Mouse (Mus musculus) kidney, adult 18-20 months (tissue): ENCODE data around the gene Scgb1a1.
A peak's percentile ranks its signal among the peaks of the same experiment; 100 is the strongest.
"Not testable (repeated sequence)": the region's sequence is repeated elsewhere in the genome, so short reads cannot be mapped to it uniquely, and the experiment has no call there.

Experiments used
- DNase-seq: peaks from one replicate; pipeline ENCODE4 v3.0.0; 2021

The Scgb1a1 gene

DNA sequence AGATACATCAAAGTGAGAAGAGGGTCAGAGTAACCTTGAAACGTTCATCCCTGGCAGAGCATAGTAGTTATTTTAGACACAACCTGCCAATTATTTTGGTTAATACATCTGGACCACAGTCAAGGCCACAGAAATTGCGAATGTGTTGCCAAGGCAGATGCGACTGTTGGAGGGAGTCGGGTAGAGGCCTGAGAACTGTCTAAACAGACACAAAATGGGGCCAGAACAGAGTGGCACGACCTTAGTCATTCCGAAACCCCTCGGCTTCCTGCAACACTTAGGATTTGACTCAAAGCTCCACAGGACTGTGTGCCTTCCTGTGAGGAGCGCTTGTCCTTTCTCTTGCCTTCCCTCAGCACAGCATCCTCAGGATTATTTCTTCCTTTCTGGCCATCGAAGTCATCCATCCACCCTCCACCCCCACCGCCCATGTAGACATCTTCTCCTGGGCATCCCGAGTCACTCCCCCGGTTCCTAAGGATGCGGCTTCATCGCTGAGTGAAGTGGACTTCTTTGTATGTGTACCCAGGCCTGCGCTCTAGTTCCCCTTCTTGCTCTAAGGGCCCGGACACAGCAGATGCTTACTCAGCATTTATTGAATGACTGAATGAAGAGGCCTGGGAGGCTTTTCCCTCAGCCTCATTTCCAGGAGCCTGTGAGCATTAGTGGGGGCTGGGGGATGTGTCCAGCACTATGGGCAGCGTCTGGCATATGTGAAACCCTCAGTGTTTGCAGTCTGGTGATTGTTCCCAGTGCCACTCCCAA is 12.7 kb upstream of the Scgb1a1 start:
- no peak for DNase-seq

DNA sequence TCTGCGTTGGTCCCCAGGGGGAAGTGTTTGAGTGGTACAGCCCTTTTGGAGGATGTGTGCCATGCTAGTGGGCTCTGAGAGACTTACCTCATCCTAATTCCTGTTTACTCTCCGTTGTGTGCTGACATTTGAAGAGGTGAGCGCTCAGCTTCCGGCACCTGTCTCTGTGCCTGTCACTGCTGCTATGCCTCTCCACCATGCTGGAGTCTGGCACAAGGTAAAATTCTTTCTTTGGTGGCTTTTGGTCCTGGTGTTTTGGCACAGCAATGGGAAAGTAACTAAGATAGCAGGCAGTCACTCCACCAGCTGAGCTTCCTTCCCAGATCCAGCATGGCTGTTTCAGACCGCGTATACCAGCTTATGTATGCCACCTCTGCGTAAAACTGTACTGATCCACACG is 12.0 kb upstream of the Scgb1a1 start:
- DNase-seq: no peak

DNA sequence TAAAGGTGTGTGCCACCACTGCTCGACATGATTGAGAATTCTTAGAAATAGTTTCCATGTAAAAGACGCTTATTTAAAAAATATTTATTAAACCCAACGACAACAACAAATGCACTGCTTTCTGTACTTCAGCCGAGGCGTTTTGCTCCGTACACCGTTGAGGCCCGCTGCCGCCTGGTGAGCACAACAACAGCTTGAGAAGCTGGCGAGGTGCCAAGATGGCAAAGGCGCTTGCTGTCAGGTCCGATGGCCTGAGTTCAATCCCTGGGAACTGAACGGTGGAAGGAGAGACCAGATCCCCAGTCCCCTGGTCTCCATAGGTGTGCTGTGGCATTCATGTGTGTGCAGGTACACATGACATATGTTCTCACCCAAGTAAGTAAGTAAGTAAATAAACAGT is 9.7 kb upstream of the Scgb1a1 start:
- no peak for DNase-seq

DNA sequence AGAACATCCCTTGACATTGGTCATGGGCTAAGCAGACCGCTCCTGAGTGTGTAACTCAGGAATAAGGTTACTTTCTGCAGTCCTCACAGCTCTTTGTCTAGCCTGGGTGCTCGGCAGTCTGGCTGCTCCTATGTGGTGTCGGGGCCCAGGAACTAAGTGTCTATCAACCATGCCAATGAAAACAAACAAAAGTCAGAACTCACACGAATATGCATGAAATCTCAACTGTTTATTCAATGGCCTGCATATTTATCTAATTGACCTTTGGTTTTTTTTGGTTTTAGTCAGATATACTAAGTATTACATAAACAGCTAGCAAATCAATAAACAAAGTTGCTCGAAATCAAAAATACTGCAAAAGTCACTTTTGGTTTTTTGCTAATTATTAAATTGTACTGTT is 7.4 kb upstream of the Scgb1a1 start:
- no peak for DNase-seq

DNA sequence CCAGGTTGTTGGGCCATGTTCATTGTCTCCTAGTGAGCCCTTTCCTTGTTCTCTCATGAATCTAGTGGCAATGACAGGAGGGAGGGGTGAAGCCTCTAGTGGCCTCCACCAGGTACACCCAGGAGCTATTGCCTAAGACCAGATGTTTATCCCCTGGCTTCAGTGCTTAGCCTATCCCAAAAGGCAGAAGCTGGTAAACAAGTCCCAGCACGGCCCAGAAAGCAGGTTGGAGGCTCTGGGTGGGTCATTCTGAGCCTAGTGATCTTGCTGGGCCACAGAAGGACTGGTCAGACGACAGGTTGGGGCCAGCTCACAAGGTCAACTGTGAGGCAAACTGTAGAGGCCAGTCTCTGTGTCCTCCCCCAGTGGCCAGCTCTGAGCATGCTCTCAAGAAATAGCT is 3.0 kb upstream of the Scgb1a1 start:
- no peak for DNase-seq

DNA sequence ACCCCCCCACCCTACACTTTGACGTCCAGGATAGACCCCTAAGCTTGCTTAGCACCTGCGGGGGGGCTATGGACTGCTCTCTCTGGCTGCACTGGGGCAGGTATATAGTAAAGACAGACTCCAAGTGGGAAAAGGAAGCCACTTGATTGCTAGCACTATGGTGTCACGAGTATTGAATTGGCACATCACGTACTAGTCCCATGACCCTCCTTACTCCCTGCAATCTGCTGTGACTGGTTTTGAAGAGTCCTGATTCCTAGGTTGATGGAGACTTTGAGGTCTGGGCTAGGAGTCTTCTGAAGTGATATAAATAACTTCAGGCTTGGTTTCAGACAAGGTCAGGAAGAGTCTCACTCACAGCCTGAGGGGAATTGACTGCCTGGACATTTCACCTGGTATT is 2.4 kb upstream of the Scgb1a1 start:
- DNase-seq: no peak

DNA sequence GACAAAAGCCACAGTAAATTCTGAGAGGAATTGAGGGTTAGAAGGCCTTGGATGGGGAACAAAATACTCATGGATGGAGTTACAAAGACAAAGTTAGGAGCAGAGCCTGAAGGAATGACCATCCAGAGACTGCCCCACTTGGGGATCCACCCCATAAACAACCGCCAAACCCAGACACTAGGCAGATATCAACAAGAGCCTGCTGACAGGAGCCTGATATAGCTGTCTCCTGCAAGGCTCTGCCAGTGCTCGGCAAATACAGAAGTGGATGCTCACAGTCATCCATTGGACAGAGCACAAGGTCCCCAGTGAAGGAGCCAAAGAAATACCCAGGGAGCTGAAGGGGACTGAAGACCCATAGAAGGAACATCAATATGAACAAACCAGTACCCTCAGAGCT is 3.9 kb downstream of the Scgb1a1 start:
- not testable (repeated sequence) for DNase-seq

DNA sequence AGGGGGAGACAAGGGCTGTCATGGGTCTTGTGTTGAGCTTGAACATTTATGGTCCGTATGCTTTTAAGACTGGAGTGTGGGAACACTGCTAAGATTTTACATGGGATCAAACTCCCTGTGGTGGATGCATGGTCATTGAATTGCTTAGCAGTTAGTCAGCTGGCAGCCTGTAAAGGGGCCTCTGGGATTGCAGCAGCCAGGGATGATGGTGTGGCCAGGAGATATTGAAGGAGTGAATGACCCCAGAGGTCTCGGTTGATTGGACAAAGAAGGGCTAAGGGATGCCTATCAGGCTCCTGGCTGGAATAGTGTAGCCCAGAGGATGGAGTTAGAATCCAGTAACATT is 4.8 kb downstream of the Scgb1a1 start:
- DNase-seq: no peak

DNA sequence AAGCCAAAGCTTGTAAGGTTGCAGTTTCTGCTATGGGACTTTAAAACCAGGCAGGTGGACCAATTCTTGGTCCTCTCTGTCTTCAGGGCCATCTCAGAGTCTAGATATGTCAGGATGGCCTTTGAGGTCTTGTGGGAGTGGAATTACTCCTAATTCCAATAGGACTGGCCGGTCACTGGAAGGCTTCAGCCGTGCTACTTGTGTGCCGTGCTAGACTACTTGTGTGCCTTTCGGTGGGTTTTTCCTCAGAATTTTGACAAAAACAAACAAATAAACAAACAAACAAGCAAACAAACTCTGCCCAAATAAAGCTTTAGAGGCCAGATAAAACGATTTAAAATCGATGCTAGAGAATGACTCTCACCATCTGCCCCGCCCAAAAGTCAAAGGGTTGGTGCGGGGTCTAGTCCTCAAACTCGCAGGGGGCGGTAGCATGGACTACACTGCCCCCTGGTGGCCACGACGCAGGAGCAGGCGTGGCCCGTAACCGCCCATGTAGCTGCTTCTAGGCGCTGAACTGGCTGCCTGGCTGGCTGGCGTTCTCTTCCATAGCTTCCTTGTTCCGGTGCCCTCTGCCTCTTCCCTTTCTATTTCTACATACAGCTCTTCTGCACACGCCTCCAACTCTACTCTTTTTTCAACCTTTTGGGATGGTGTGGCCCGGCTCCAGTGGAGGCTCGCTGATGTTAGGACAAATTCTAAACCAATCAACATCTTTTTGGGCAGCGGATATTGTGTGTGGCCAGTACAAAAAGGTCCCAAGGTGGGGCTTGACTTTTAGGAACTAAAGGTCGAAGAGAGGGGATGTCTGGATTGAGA is 5.4 kb downstream of the Scgb1a1 start:
- peak; percentile 87 for DNase-seq

DNA sequence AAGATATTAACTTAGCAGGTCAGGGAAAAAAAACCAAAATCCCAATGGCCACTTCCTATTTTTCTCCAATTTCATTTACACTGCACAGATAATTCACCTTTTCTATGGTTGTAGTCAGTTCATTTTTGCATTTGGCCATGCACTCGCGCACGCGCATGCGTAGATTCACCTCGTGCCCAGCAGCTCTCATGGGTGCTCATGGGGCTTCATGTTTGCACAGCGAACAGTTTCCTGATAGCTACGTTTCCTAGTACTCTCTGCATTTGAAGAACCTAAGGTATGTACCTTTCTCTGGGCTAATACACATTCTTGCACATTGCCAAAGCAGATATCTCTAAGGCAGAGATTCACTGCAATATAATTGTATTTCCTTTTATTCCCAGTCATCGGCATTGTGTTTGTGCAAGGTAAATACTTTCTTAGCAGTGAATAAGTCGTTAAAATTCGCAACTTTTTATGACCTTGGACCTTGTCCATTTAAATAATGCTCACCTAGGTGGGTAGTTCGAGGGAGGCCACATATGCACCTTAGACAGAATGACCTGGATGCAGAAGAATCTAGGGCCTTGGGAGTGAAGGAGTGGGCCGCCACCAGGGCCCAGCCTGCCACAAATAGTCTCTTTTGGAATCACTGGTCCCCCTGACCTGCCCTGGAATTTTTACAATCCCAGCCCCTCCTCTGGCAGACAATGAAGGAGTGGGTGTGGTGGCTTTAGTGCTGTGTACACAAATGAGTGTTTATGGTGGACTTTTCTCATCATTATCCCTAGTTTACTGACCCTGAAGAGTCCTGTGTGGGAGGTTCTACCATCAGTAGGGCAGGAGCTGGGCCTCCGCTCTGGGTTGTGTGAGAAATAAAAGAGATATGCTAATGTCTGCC is 6.2 kb downstream of the Scgb1a1 start:
- no peak for DNase-seq

DNA sequence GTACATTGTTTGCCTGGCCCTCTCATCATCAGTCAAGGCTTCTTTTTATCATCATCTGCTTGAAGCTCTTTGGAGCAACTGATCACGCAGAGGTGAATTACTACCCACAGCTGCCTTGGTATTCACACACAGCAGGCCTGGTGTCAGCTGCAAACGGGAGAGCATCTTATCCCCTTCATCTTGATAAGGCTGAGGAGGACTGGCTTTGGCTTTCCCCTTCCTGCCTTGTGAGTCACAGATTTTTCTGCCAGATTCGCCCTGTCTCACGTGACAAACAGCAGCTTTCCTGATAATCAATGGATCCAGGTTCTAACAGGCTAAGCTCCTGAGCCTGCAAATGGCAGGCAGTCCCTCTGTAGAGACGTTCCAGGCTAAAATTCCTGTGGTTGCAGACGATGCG is 7.8 kb downstream of the Scgb1a1 start:
- no peak for DNase-seq

DNA sequence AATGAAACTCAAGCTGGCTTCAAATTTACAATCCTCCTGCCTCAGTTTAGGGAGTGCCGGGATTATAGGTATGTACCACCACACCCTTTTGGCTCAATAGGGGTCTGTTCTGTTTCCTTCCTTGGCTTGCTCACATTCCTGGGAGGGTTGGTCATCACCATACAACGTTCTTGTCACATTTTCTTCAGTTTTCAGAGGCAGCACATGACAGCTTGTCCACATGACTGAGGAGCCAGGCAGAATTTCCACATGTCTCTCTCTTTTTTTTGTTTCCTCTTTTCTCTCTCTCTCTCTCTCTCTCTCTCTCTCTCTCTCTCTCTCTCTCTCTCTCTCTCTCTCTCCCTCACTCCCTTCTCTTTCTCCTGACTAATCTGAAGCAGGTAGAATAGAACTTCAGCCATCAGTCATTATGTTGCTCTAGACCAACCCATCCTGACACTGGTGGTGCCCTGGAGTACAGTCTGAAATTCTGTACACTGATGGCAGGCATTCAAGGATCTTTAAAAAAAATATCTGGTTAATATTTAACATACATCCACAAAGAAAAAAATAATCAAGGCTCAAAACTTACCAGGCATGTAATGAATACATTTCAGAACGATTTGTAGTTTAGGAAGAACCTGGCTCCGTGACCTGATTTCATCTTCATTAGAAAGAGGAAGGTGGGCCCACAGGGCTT is 10.6 kb downstream of the Scgb1a1 start:
- no peak for DNase-seq

DNA sequence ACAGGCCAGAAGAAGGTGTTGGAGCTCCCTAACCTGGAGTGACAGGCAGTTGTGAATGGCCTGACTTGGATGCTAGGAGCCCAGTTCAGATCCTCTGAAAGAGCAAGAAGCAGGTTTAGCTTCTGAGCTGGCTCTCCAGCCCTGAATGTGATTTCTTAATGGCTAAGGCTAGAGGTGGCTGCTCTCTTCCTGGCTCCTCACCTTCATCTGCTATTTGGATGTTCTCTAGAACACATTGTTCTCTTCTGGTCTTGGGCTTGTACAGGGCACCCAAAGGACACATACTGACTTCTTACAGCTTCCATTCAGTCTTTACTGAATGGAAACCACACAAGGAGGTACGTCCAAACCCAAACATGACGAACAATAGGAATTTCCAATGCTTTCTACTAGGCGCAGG is 11.7 kb downstream of the Scgb1a1 start:
- DNase-seq: no peak

DNA sequence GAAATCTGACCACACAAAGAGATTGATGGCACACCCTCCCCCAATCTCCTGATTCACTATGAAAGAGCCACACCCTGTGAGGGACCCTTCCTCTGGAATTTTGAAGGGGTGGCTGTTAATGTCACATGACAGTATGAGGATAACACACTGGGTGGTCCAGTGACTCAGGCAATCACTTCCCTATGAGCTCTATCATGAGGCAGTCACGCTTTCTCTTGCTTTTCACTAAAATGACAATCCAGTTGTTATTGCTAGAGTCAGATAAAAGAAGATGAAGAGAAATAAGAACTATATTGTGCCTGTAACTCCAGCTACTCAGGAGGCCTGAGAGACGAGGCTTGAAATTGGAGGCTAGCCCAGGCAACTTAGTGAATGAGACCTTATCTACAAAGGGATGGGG is 12.2 kb downstream of the Scgb1a1 start:
- DNase-seq: no peak

DNA sequence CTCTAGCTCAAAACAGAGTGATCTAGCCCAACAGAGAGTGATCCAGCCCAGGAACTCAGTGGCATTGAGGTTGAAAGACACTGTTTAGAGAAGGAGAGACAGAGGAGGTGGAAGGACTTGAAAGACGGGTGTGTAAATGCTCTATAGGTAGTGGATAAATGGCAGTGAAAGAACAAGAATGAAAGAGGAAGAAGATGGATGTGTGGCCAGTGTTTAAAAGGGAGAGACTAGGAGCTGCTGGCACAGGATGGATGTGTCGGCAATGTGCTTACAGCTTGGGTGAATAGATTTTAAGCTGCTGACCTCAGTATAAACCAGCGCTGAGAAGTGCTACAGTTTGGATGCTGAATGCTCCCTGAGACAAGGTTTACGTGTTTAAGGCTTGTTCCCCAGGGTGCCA is 13.3 kb downstream of the Scgb1a1 start:
- DNase-seq: no peak

DNA sequence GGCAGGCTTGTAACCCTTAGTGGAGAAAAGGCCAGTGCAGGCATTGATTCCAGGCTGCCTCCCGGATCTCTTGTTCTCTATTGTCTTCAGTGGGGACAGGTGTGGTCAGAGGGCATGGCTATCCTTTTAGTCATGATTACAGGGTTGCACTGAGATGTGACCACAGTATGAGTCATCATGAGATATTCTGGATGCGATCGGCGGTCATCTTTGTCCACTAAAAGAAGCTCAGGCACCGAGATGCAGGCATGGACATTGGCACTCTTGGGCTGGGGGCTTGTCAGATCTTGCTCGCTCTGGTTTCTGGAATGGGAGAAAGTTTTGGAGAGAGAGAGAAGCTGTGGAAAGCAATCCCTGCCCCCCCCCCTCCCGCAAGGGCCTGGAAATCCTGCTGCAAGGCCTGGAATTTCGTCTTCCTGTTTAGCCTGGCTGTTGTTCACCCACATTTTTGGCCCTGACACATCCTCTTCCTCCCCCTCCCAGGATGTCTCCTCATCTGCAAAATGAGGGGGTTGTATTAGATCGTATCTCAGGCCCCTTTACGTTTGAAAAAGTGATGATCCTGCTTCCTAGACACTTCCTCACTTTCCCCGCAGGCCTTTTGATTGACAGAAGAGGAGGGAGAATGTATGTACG is 13.9 kb downstream of the Scgb1a1 start:
- peak; percentile 38 for DNase-seq

DNA sequence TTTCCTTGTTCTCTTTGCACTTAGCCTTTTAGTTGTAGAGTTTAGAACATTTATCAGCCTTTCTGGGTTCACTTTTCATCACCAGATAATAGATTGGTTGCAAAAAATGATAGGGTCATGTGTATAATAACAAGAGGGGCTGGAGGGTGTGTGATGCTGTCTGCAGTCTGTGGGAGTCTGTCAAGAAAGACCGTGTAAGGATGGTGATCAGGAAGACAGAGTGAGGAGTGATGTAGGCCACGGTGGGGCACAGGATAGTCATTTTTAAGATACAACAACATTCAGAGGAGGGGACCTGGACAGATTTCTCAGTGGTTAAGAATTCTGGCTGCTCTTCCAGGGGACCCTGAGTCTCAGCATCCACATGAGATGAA is 15.6 kb downstream of the Scgb1a1 start:
- DNase-seq: no peak

DNA sequence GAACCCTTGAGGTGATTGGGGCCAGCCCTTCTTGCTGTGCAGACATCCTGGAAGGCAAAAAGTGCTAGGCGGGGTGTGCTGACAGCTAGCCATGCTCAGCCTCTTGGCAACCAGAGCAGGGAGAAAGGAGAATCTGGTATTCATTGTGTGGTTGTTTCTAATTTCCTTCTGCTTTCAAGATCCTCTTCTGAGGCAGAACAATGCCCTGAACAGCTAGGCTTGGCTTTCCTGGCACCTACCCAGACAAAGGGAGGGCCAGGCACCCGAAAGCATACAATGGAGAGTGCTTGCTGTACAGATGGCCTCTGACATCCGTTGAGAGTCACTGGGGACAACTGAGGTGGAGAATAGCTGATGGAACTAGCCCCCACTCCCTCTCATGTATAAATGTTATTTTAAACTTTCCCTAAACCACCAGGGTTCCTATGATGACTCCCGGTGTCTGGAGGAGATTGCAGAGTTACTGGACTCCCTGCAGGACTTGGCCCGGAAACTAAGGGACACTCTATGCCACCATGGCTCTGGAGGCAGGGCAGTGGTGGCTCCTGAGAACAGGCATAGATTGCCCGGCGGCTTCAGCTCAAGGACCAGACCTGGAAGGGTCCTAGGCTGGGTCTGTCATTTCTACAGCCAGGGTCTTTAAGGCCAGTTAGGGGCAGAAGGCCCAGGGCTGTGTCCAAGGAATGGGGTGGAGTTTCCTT is 16.2 kb downstream of the Scgb1a1 start:
- peak; percentile 55 for DNase-seq

DNA sequence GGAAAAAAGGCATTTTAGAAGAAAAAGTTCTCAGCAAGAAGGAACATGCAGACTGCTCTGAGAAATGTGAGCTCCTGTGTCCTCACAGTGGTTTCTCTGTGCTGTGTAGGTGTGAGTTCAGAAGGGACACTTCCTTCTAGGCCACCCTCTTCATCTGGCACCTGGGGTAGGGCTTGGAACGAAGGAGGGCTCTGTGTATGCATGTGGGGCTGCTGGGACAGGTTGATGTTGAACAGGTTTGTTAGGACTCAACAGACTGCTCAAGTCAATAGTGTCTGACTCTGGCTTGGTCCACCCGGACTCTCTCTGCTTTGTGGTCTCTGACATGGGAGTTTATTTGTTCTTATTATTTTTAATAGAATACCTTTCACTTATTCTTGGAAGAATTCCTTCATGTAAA is 17.4 kb downstream of the Scgb1a1 start:
- no peak for DNase-seq

DNA sequence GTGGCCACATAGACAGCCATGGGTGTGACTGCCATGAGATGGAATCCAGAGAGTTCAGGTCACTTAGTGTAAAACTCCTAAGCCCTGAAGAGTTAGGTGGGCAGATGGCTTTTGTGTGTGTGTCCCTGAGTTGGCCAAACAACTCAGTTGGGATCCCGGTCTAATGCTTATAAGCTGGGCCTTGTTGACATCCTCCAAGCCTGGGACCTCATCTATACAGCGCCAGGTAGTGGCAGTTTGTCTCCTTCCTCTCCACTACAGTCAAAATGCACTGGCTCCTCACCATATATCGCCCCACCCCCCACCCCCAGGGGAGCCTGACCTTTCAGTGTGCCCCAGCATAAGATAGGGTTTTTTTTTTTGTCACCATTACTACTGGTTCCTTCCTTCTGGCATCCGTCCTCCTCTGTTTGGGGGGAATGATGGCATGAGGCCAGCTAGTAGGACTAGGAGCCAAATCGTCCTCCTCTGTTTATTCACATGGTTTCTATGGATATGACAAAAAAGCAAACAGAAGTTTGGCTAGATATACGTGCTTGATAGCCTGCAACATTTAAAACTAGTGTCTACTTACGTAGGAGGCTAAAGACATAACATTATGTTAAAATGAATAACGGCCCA is 18.0 kb downstream of the Scgb1a1 start:
- no peak for DNase-seq

DNA sequence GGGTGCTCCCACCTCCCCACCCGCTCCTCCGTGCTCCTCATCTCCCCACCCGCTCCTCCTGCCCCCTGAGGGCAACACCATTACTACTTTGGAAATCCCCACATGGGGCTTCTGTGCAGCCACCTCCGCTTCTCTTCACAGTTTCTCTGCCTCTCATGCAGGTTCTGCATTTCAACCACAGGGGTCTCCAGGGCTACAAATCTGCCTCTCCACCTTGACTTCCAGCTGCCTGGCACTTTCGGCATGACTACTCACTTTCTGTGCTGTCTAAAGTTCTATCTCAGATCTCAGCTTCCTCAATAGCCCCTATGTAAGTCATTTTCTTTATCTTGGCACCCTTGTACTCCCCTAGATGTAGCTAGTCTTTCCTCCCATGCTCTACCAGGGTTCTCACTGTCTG is 20.5 kb downstream of the Scgb1a1 start:
- no peak for DNase-seq
